Mouse (Mus musculus) neural tube, embryonic 10.5 days (tissue): Measurements from ENCODE around the gene Rflnb.

Experiments
- DNase-seq: peaks from one replicate; pipeline ENCODE4 v3.0.0-alpha.2; 2017; ENCODE audit warnings: low spot score; ENCODE audit errors: extremely low spot score

The Rflnb gene

GRCm38 (mm10) chr11:76027139-76028071 is at the start of gene Rflnb:
Gene Rflnb (minus strand): TSS chr11:76027782.
- DNase-seq: peak; percentile 88

DNA sequence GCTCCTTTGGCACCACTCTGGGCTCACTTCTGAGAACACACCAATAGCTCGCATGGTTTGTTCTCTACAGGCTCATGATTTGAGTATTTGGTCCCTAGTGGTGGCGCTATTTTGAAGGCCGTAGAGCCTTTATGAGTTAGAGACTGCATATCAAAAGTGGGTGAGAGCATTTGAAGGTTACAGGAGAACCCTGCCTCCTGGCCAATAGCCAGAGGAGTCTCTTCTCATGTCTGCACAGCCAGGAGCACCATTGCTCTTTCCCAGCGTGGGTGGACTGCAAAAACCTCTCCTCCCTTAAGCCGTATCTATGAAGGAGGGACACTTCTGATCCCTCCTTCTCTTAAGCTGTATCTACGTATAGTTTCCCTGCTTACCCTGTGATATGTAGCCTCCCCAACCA is 49.8 kb upstream of the Rflnb start:
- no peak for DNase-seq

DNA sequence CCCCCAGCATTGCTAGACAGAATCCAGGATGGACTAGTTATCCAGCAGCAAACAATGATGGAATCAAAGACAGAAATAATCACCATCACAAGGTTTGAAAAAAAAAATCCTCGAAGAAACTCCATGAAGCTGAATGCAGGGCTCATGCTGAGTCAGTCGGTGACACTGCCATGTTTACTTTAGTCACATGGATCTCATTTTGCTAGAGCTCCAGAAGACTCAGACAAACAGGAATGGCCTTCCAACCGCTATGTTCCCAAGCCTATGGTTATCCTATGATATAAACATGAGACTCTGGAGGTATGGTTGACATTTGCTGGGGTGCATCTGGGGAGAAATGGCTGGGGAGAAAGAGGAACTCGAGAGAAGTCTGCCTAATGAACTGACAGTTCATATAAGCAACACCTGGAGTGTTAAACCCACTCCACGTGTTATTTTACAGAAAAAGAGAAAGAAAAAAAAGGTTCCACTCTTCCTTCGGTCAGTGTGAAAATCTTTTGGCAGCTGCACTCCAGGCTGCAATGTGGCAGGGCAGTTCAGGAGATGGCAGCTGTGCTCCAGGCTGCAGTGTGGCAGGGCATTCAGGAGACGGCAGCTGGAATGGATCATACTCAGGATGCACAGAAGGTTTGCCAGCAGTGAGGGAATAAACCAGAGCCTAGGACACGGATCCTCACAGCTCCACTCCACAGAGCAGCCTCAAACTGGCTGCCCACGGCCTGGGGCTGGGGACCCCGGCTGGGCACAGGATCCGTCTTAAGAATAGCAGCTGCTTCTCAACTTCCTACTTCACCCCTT is 46.9 kb upstream of the Rflnb start:
- DNase-seq: no peak

DNA sequence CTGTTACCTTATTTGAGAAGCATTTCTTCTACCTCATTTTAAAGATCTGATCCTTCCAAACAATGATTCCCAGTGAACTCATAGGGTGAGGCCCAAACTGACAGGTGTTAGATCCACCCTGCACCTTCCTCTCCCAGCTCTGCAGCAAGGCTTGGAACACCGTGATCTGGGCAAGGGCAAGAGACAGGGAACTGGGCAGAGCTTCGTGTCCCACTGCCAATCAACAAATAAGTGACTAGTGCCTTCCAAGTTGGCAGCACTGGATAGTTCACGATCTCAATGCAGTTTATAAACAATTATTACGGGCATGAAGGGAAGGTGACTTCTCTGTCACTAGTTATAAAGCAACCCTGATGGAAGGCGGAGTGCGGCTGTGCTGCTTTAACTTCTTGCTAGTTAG is 42.2 kb upstream of the Rflnb start:
- no peak for DNase-seq

GRCm38 (mm10) chr11:76066563-76067156 is 39.1 kb upstream of the Rflnb start:
- no peak for DNase-seq

DNA sequence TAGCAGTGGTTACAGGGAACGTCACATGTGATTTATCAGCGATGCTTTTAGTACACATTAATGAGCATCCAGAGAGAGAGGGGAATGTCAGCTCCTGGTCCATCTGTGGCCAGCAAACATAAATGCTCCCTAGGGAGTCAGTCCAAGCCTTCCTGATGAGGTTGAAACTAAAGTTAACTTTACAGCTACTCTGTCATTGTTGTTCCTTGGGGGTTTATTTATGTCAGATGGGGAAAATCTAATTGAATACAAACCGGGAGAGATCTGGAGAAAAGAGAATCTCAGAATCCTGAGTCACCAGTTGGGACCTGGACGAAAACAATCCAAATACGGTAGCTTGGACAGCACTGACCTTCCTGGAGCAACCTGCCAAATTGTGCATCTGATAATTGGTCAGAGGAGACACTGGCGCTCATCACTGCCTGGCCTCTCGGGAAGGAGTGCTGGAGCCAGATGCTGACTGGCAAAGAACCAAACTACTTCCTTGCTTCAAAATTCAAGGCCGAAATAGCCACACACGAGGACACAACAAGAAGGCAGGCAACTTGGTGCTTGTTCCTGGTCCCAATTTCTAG is 38.0 kb upstream of the Rflnb start:
- no peak for DNase-seq

- DNase-seq: no peak
Measured at GRCm38 (mm10) chr11:76064411-76064810, 36.8 kb upstream of the Rflnb start.

DNA sequence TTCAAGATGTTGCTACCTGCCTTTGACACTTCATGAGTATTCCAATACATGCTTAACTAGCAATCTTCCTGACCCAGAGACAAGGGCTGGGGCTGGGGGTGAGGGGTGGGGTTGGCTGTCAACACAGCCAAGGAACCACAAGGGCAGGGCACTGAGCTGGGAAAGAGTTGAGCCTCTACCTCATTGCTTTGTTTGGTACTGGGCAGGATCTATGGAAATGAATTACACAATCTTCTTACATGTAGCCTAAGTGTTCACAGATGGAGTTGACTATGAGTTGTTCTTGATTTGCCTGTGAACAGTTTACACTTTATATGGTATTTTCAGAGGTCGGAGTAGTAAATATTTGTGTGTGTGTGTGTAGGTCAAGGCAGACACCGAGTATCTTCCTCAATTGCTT is 33.3 kb upstream of the Rflnb start:
- no peak for DNase-seq

GRCm38 (mm10) chr11:76059971-76060370 is 32.4 kb upstream of the Rflnb start:
- no peak for DNase-seq

GRCm38 (mm10) chr11:76056487-76056886 is 28.9 kb upstream of the Rflnb start:
- DNase-seq: no peak

DNA sequence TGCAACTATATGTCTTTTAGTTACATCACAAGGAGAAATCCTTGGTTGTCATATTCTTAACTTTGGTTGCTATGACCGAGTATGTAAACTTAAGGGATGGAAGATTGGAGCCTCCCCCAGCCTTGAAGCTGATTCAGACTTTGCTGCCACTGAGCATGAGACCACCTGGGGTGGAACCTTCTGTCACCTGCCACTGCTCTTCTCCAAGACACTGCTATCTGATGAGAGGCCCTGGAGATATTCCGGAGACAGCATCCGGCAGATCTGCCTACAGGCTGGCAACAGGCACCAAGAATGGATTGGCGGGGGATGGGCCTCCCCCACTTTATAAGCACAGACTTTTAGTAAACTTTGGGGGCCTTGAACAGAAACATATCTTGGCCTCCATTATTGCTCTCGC is 24.9 kb upstream of the Rflnb start:
- no peak for DNase-seq

DNA sequence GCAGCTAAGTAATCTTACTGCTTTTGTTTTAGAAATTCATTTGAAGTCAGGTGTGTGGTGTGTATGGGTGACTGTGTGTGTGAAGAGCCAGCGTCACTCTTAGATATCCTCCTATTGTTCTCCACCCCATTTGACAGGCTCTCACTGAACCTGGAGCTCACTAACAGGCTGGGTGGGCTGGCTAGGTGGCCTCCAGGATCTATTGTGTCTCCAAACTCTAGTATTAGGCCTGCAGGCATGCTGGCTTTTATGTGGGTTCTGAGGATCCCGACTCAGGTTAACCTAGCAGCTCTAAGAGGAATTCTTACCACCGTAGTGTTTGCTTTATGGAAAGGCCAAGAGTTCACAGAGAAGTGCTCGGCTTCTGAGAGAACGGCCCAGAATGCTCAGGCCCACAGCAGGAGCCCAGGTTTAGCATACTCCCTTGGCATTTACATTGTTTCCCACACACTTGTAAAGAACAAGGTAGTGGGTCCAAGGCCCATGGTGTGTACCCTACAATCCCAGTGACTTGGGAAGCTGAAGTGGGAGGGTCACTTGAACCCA is 23.5 kb upstream of the Rflnb start:
- DNase-seq: no peak

DNA sequence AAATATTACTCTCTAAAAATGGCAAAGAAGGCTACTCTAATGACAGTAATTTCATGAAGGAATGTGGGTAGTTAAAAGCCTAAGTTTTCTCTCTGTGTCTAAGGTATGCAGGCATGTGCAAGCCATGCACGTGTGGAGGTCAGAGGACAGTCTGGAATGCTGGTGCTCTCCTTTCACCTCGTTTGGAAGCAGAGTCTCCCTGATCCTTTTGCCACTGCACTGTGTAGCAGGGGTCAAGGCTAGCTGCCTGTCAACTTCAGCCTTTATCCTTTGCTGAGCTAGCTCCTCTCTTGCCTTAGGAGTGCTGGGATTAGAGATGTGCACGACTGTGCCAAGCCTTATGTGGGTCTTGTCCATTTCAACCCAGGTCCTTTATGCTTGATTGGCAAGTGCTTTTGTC is 22.9 kb upstream of the Rflnb start:
- no peak for DNase-seq

- no peak for DNase-seq
Measured at GRCm38 (mm10) chr11:76045367-76045766, 17.8 kb upstream of the Rflnb start.

- DNase-seq: no peak
Measured at GRCm38 (mm10) chr11:76044468-76044867, 16.9 kb upstream of the Rflnb start.

DNA sequence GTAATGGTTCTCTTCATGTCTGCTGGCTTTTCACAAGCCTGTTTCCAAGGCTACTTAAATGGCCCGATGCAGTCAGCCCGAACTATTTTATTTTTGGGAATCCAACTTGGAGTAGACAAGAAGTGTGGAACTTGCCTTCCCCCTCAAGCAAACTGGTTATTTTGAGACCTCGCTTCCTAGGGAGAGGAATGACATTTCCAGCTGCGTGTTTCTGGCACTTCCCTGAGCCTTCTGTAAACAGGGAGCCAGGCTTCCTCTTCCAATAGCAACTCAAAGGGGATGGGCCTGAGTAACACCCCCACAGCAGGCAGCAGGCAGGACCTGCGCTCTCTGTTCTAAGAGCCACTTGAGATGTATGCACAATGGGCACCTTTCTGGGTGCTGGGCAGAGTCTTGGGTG is 15.3 kb upstream of the Rflnb start:
- DNase-seq: no peak

DNA sequence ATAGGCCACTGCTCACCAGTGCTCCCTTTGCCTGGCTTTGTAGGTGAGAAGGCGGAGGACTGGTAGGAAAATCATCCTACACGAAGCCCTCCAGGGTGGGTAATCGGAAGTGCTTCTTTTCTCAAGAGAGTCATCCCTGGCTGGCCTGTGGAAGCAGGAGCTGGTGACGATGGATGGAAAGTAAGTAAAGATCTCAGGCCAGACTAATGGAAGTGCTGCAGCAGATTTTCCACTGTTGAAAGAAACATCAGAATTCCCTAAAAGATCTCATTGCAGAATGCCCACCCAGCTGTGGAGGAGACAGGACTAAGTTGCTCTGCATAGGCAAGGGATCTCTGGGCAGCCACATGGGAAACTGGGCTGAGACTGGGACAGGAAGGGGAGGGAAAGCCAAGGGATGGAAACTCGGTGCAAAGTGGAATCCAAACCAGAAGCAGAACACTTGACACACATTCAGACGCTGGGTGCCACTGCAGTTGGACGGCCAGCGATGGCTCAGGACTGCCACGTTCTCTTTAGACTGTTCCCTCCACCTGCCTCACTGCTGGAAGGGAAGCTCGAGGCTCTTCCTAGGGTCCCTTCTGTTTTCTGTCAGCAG is 14.6 kb upstream of the Rflnb start:
- no peak for DNase-seq

DNA sequence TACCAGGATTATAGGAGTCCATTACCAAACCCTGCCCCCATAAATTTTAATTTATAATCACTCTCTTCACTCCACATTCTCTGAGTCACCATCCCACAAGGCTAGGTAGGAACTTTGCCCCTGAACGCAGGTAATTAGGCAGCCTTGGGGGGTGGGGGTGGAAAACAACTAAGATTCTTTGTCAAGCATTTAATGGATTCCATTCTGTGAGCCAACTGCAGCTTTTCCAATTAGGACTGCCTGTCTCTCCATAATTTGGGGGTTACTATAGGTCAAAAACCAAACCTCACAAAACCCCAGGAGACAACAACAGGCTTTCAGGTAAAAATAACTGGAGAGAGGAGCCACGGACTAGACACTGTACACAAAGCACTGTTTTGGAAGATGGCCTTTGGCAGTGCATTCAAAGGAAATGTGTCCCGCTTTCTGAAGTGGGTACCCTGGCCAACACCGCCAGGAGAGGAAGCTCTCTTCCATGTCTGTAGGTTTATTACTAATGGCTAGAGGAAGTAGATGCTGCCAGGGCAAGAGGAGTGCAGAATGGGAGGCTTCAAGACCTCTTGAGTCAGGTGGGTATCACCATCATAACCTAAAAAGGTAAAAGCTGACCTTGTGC is 13.3 kb upstream of the Rflnb start:
- no peak for DNase-seq

GRCm38 (mm10) chr11:76040106-76040505 is 12.5 kb upstream of the Rflnb start:
- DNase-seq: no peak

GRCm38 (mm10) chr11:76039271-76040053 is 11.9 kb upstream of the Rflnb start:
- DNase-seq: no peak
